ENCODE assay signal across 7 mouse cellular contexts in genomic region chr16:49907356-49907755, GRCm38 (mm10).
DNase-seq lines count a peak whose midpoint lies in the region; ATAC-seq lines count a peak whose summit lies in the region.

No protein-coding gene starts in this region.

- ATAC-seq in embryonic facial prominence, embryonic 13.5 days (ENCODE audit: insufficient number of reproducible peaks, insufficient read depth, low FRiP score, low TSS enrichment, low read depth), result no peak
- ATAC-seq in inflammation-experienced regulatory T-cells, adult 6 months, result peak; percentile 29
- 0 out of 2 replicates have a peak, but pooled peaks have one; percentile 43 for ATAC-seq in midbrain, embryonic 15.5 days (replicated peaks)

- no peak overlapping the region for H3K4me3 ChIP-seq in embryonic facial prominence, embryonic 13.5 days
- H3K4me3 ChIP-seq in midbrain, embryonic 15.5 days, result no peak overlapping the region

- H3K4me2 ChIP-seq in embryonic facial prominence, embryonic 13.5 days, result peak overlapping the region; percentile 14; the same call in 1 of the 2 replicates
- no peak overlapping the region for H3K4me2 ChIP-seq in midbrain, embryonic 15.5 days

- peaks cover 8% of the 10 kb centered on the region; the same call in 1 of the 2 replicates for H3K36me3 ChIP-seq in embryonic facial prominence, embryonic 13.5 days
- 0 out of 2 replicates have a peak, but pooled peaks cover 2% of the 10 kb centered on the region for H3K36me3 ChIP-seq in midbrain, embryonic 15.5 days (replicated peaks)

- H3K27ac ChIP-seq in embryonic facial prominence, embryonic 13.5 days, result no peak overlapping the region
- no peak overlapping the region for H3K27ac ChIP-seq in midbrain, embryonic 15.5 days

- WGBS in embryonic facial prominence, embryonic 13.5 days, result 36% methylated on average over 4 of the region's 4 CpGs
- 32% methylated on average over 4 of the region's 4 CpGs for WGBS in midbrain, embryonic 15.5 days

- H3K9me3 ChIP-seq in embryonic facial prominence, embryonic 13.5 days, result no peaks in the 10 kb centered on the region
- H3K9me3 ChIP-seq in midbrain, embryonic 15.5 days, result no peaks in the 10 kb centered on the region

- H3K4me1 ChIP-seq in embryonic facial prominence, embryonic 13.5 days, result peaks cover 38% of the 10 kb centered on the region
- no peaks in the 10 kb centered on the region for H3K4me1 ChIP-seq in midbrain, embryonic 15.5 days

- no peak overlapping the region for H3K9ac ChIP-seq in embryonic facial prominence, embryonic 13.5 days
- no peak overlapping the region for H3K9ac ChIP-seq in midbrain, embryonic 15.5 days

- H3K27me3 ChIP-seq in embryonic facial prominence, embryonic 13.5 days, result no peaks in the 10 kb centered on the region
- no peaks in the 10 kb centered on the region for H3K27me3 ChIP-seq in midbrain, embryonic 15.5 days (replicated peaks)

- peak; percentile 49 for DNase-seq in spleen, adult 12 weeks (ENCODE audit: low spot score)
- DNase-seq in spleen, adult 18-20 months, result no peak
- DNase-seq in Muller cell, postnatal 12 days (ENCODE audit: inconsistent ontology term), result no peak
- no peak for DNase-seq in urinary bladder, adult 2 months (ENCODE audit: low spot score)
